Mouse (Mus musculus): ENCODE data around the gene Mgst1. TPM values are rescaled to one million over a fixed set of nuclear protein-coding genes. Genes with fewer than 3 reads are reported as not detected.

The Mgst1 gene
- polyA plus RNA-seq (2017; shearing (Covaris generic)): 1 to 10 TPM in 1 of 3 experiments, not detected in 2; 1.8 TPM

- no peak for ATAC-seq
Observed at GRCm38 (mm10) chr6:138139930-138140329, at the start of gene Mgst1. TSS of gene Mgst1 (plus strand) at chr6:138140316.

- no peak for ATAC-seq
Observed at GRCm38 (mm10) chr6:138092432-138092831, 47.7 kb upstream of the Mgst1 start.

GRCm38 (mm10) chr6:138095060-138095459 lies 45.1 kb upstream of the Mgst1 start:
- no peak for ATAC-seq

GRCm38 (mm10) chr6:138099646-138100045 lies 40.5 kb upstream of the Mgst1 start:
- no peak for ATAC-seq

GRCm38 (mm10) chr6:138101843-138102242 lies 38.3 kb upstream of the Mgst1 start:
- no peak for ATAC-seq

- ATAC-seq: no peak
Observed at GRCm38 (mm10) chr6:138102940-138103339, 37.2 kb upstream of the Mgst1 start.

GRCm38 (mm10) chr6:138104559-138104958 lies 35.6 kb upstream of the Mgst1 start:
- ATAC-seq: no peak

- no peak for ATAC-seq
Observed at GRCm38 (mm10) chr6:138117496-138117895, 22.6 kb upstream of the Mgst1 start.

- no peak for ATAC-seq
Observed at GRCm38 (mm10) chr6:138128392-138129335, 11.5 kb upstream of the Mgst1 start.

GRCm38 (mm10) chr6:138130541-138130940 lies 9.6 kb upstream of the Mgst1 start:
- ATAC-seq: no peak

- no peak for ATAC-seq
Observed at GRCm38 (mm10) chr6:138140336-138140735, 220 bp downstream of the Mgst1 start.

- ATAC-seq: no peak
Observed at GRCm38 (mm10) chr6:138141111-138141592, 1.0 kb downstream of the Mgst1 start.

GRCm38 (mm10) chr6:138142604-138143003 lies 2.5 kb downstream of the Mgst1 start:
- ATAC-seq: no peak

GRCm38 (mm10) chr6:138143450-138143849 lies 3.3 kb downstream of the Mgst1 start:
- ATAC-seq: no peak

GRCm38 (mm10) chr6:138153111-138153510 lies 13.0 kb downstream of the Mgst1 start:
- no peak for ATAC-seq

- ATAC-seq: no peak
Observed at GRCm38 (mm10) chr6:138163920-138164319, 23.8 kb downstream of the Mgst1 start.

- no peak for ATAC-seq
Observed at GRCm38 (mm10) chr6:138171480-138172224, 31.5 kb downstream of the Mgst1 start.

Other genes with a start within 250 kb of the Mgst1 start
- not detected for gene Slc15a5, start 60.4 kb upstream of the Mgst1 start, polyA plus RNA-seq (2017; shearing (Covaris generic))